Mouse (Mus musculus): Measurements from ENCODE around the gene Zfp51. TPM values are rescaled to one million over a fixed set of nuclear protein-coding genes. Genes with fewer than 3 reads are reported as not detected.

The Zfp51 gene
- polyA plus RNA-seq, 1 experiment from 2014 or later: 12.0 TPM

DNA sequence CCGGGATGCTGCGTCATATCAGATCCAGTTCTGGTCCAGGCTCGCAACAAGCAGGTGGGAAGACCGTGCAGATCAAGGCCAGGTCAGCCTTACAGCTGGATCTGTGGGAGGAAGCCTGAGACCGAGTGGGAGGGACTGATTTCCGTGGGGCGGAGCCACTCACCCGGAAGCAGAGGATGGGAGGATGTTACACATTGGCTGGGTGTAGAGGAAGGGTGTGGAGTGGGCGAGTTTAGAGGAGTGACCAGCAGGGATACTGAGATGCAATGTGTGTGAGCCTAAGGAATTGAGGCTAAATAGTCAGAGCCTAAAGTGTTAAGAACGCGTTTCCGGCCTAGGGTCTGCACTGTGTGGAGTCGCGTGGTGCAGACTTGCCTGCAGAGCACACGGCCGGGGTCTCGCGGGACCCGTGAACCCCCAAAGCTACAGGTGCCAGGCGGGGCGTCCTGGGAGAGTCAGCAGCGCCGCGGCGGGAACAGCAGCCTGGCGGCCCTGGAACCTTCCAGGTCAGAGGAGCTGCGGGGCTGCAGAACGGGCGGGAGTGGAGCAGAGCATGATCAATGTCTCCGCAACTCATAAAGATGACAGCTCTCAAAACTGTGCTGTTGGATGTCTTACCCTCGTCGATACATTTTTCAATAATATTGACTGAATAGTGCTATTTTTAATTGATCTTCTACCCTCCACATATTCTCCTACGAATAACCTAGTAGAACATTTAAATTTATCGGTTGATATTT is 38.8 kb downstream of the Zfp51 start, which contains the start of gene Zfp53:
Gene Zfp53 (plus strand): TSS at position 239 of the 740 bp plus-strand sequence.
- in situ Hi-C loops (cut with MboI; ENCODE audit: low pct_unique_long_range_greater_than_20kb): no loop called here
- CTCF ChIA-PET: interaction anchor here (1.3 kb wide), 1 partner anchor 16 kb away, joined by 4 read pairs; no protein-coding TSS in a partner anchor
- ATAC-seq: peak; percentile 100
- POLR2A ChIA-PET: interaction anchor here (0.6 to 0.9 kb wide), 2 partner anchors 25 to 27 kb away, joined by 3 read pairs; no protein-coding TSS in a partner anchor
- TF ChIP-seq CTCF (IDR thresholded peaks at IDR 0.05): no peak
- no peaks in the 10 kb centered on the region for H3K27me3 ChIP-seq
- DNase-seq (ENCODE audit: low read depth, low spot score): peak; percentile 53

DNA sequence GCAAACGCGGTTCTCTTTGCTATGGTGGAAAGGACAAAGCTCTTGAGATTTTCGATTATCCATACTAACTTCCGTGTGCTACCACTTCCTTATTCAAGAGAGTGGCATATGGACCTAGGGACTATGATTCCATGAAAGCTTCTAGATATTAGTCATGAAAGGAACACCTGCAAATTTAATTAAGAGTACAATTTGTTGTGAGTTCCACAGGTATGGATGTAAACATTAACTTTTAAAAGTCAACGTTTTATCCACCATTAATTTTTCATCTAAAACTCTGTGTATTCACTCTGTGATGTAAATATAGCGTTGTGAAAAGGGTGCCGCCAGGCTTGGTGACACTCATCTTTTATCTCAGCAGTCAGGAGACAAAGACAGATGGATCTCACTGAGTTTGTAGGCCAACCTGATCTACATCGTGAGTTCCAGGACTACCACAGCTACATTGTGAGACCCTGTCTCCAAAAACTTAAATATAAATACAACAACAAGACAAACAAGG is 39.4 kb downstream of the Zfp51 start:
- TF ChIP-seq CTCF (IDR thresholded peaks at IDR 0.05): no peak
- CTCF ChIA-PET: interaction anchor here (1.3 kb wide), 1 partner anchor 16 kb away, joined by 4 read pairs; no protein-coding TSS in a partner anchor
- no peak for ATAC-seq
- no peak for DNase-seq (ENCODE audit: low read depth, low spot score)
- POLR2A ChIA-PET: interaction anchor here (0.9 kb wide), 1 partner anchor 24 kb away, joined by 3 read pairs; no protein-coding TSS in a partner anchor
- H3K27me3 ChIP-seq: no peaks in the 10 kb centered on the region
- in situ Hi-C loops (cut with MboI; ENCODE audit: low pct_unique_long_range_greater_than_20kb): no loop called here

DNA sequence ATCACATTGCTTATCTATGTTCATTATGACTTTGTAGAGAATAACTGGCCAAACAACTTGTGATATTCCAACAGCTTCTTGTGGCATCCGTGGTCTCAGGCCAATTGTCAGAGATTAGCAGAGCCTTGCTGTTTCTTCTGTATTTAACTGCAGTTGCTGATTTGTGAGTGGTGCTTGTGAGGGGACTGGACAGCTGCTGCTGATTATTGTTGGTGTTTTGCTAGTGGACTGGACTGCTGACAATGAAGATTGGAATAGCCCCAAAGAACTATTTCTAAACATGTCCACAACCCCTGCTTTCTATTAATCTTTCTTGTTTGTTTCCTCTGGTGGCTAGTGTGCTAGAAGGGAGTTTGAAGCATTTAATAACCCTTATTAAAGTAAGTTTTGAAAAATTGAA is 51.2 kb downstream of the Zfp51 start:
- in situ Hi-C loops (cut with MboI; ENCODE audit: low pct_unique_long_range_greater_than_20kb): no loop called here
- ChIA-PET CTCF (interaction anchor here (1.2 to 2.0 kb wide), 3 partner anchors 11 to 33 kb away, joined by 3 to 6 read pairs (median 4); no protein-coding TSS in a partner anchor), POLR2A (no interaction called here)
- ATAC-seq (no peak), DNase-seq (ENCODE audit: low read depth, low spot score) (no peak)
- TF ChIP-seq CTCF (IDR thresholded peaks at IDR 0.05): no peak
- no peaks in the 10 kb centered on the region for H3K27me3 ChIP-seq

DNA sequence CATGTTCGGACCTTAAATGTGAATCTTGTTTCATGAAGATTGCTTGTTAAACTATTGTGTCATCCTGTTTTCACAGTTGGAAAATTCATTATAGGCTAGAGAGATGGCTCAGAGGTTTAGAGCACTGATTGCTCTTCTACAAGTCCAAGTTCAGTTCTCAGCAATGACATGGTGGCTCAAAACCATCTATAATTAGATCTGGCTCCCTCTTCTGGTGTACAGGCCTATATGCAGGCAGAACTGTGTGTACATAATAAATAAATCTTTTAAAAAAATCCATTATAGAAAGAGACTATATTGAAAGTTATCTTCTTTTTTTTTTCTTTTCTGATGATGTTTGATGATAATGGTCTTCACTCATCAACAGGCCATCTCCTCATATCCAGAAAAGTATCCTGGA is 54.4 kb downstream of the Zfp51 start:
- no peaks in the 10 kb centered on the region for H3K27me3 ChIP-seq
- DNase-seq (ENCODE audit: low read depth, low spot score) (no peak), ATAC-seq (no peak)
- ChIA-PET CTCF (no interaction called here), POLR2A (no interaction called here)
- in situ Hi-C loops (cut with MboI; ENCODE audit: low pct_unique_long_range_greater_than_20kb): no loop called here
- peak; percentile 45 for TF ChIP-seq CTCF (IDR thresholded peaks at IDR 0.05)

DNA sequence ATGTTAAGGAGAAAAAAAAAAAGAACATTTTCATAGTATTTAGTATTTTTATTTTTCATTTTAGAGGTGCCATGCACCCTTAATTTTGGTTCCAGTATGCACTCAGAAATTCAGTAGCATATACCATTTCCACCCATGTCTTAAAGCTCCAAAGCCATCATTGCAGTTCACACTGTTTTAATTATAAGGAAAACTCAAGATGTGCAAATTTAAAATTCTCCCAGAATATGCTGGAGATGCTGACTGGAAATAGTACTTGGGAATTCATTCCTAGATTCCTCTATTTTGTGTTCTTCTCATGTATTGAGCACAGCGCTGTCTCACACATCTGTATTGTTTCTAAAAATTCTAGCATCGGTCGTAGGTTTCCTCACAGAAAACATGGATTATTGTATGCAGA is 56.1 kb downstream of the Zfp51 start:
- CTCF ChIA-PET: interaction anchor here (1.0 to 1.5 kb wide), 2 partner anchors 9 to 11 kb away, joined by 5 to 6 read pairs; no protein-coding TSS in a partner anchor
- no peak for TF ChIP-seq CTCF (IDR thresholded peaks at IDR 0.05)
- in situ Hi-C loops (cut with MboI; ENCODE audit: low pct_unique_long_range_greater_than_20kb): no loop called here
- POLR2A ChIA-PET: no interaction called here
- no peaks in the 10 kb centered on the region for H3K27me3 ChIP-seq
- ATAC-seq (no peak), DNase-seq (ENCODE audit: low read depth, low spot score) (no peak)

DNA sequence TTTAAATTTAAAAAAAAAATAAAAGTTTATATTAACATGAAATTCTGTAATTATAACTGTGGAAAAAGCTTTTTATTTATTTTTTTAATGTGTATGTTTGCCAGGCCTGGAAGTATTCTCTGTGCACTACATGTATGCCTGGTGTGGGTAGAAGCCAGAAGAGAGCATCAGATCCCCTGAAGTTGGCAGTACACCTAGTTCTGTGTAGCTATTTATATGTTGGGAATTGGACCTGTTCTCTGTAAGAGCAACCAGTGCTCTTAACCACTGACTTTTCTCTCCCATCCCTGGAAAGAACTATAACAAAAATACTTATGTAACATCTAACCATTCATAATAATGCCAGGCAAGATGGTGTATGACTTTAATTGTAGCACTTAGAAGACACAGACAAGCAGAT is 59.6 kb downstream of the Zfp51 start:
- CTCF ChIA-PET: interaction anchor here (1.3 kb wide), 1 partner anchor 36 kb away, joined by 3 read pairs; no protein-coding TSS in a partner anchor
- in situ Hi-C loops (cut with MboI; ENCODE audit: low pct_unique_long_range_greater_than_20kb): no loop called here
- no peak for DNase-seq (ENCODE audit: low read depth, low spot score)
- no peak for TF ChIP-seq CTCF (IDR thresholded peaks at IDR 0.05)
- H3K27me3 ChIP-seq: no peaks in the 10 kb centered on the region
- no peak for ATAC-seq
- POLR2A ChIA-PET: no interaction called here

Other genes with a start within 250 kb of the Zfp51 start
- not detected for gene Vmn1r234, start 224.3 kb upstream of the Zfp51 start, polyA plus RNA-seq (2021)
- gene Vmn1r235, start 194.0 kb upstream of the Zfp51 start, polyA plus RNA-seq (2021): not detected
- not detected for gene Vmn1r236, start 167.4 kb upstream of the Zfp51 start, polyA plus RNA-seq (2021)
- not detected for gene Vmn1r237, start 138.5 kb upstream of the Zfp51 start, polyA plus RNA-seq (2021)
- gene Zfp677, start 66.6 kb upstream of the Zfp51 start, polyA plus RNA-seq (2021): 9.4 TPM
- gene Zfp54, start 27.1 kb upstream of the Zfp51 start, polyA plus RNA-seq (2021): 5.1 TPM
- gene Zfp53, start 38.6 kb downstream of the Zfp51 start, polyA plus RNA-seq (2021): 17.9 TPM
- gene Zfp52, start 85.2 kb downstream of the Zfp51 start, polyA plus RNA-seq (2021): 15.6 TPM
- gene Zfp948, start 116.6 kb downstream of the Zfp51 start, polyA plus RNA-seq (2021): 11.4 TPM
- gene Zfp983, start 200.2 kb downstream of the Zfp51 start, polyA plus RNA-seq (2021): 11.4 TPM
- 14.7 TPM for gene Gm10226, start 241.5 kb downstream of the Zfp51 start, polyA plus RNA-seq (2021)

Measured in Patski (cell line).